Mouse (Mus musculus): ENCODE results near the gene Raf1. TPM values are rescaled to one million over a fixed set of nuclear protein-coding genes. Genes with fewer than 3 reads are reported as not detected.
A peak's percentile ranks its signal among the peaks of the same experiment; 100 is the strongest.

Gene Raf1
- polyA plus RNA-seq, 2 experiments: 37.9 to 41.5 TPM

GRCm38 (mm10) chr6:115711261-115711660, 34.8 kb upstream of the Raf1 start:
- no peak for ATAC-seq (ENCODE audit: insufficient read depth)
- Histone ChIP-seq H3K27me3 (ENCODE audit: control insufficient read depth, insufficient read depth, low read length) (no peaks in the 10 kb centered on the region), H3K9ac (replicated peaks) (no peak overlapping the region), H3K4me2 (ENCODE audit: low read depth) (no peak overlapping the region), H3K27ac (no peak overlapping the region), H3K4me3 (ENCODE audit: insufficient read depth in 1 of 2, low read depth in 2 of 2, low read length in 2 of 2) (no peak overlapping the region), H3K36me3 (replicated peaks; ENCODE audit: control insufficient read depth, insufficient read depth, low read depth) (no peaks in the 10 kb centered on the region), H3K4me1 (replicated peaks; ENCODE audit: control insufficient read depth in 2 of 2, insufficient read depth in 2 of 2, low read length in 1 of 2) (no peaks in the 10 kb centered on the region), H3K9me3 (ENCODE audit: control insufficient read depth, low read length) (no peaks in the 10 kb centered on the region)
- 66% methylated on average over 2 of the region's 3 CpGs for WGBS (ENCODE audit: insufficient replicate concordance)
- no peak for DNase-seq (ENCODE audit: low read depth in 3 of 3, low spot score in 3 of 3)
- no peak for TF ChIP-seq EP300 (IDR thresholded peaks at IDR 0.05; ENCODE audit: low read depth)
- TF ChIP-seq CTCF (IDR thresholded peaks at IDR 0.05; ENCODE audit: low read depth): no peak

GRCm38 (mm10) chr6:115702901-115703300, 26.5 kb upstream of the Raf1 start:
- Histone ChIP-seq H3K4me3 (ENCODE audit: insufficient read depth in 1 of 2, low read depth in 2 of 2, low read length in 2 of 2) (no peak overlapping the region), H3K36me3 (replicated peaks; ENCODE audit: control insufficient read depth, insufficient read depth, low read depth) (no peaks in the 10 kb centered on the region), H3K4me1 (replicated peaks; ENCODE audit: control insufficient read depth in 2 of 2, insufficient read depth in 2 of 2, low read length in 1 of 2) (no peaks in the 10 kb centered on the region; a peak in 1 of 4 replicates), H3K9me3 (ENCODE audit: control insufficient read depth, low read length) (no peaks in the 10 kb centered on the region), H3K4me2 (ENCODE audit: low read depth) (no peak overlapping the region), H3K27ac (no peak overlapping the region), H3K9ac (replicated peaks) (no peak overlapping the region), H3K27me3 (ENCODE audit: control insufficient read depth, insufficient read depth, low read length) (no peaks in the 10 kb centered on the region)
- no peak for DNase-seq (ENCODE audit: low read depth in 3 of 3, low spot score in 3 of 3)
- ATAC-seq (ENCODE audit: insufficient read depth): no peak
- TF ChIP-seq CTCF (IDR thresholded peaks at IDR 0.05; ENCODE audit: low read depth) (no peak), EP300 (IDR thresholded peaks at IDR 0.05; ENCODE audit: low read depth) (no peak)
- 32% methylated on average over 5 of the region's 5 CpGs for WGBS (ENCODE audit: insufficient replicate concordance)

DNA sequence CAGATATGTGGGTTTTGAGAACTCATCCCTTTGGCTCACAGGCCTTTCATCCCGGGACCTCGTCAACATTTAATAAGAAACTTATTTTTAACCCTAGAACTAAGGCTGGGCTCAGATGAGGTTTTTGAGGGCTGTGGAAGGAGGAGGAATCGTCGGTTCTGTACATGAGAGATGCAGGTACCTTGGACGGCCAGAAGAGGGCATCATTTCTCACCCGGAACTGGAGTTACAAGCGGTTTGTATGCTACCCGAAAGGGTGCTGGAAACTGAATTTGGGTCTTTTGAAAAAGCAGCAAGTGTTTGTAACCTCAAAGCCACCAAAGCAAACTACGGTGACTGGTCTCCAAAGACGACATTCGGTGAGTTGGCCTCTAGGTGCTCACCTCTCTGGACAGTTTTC, 24.9 kb upstream of the Raf1 start:
- no peaks in the 10 kb centered on the region for H3K27me3 ChIP-seq (ENCODE audit: control insufficient read depth, insufficient read depth, low read length)
- WGBS (ENCODE audit: insufficient replicate concordance): 49% methylated on average over 11 of the region's 11 CpGs
- DNase-seq (ENCODE audit: low read depth in 3 of 3, low spot score in 3 of 3) (no peak), ATAC-seq (ENCODE audit: insufficient read depth) (no peak)
- H3K36me3 ChIP-seq (replicated peaks; ENCODE audit: control insufficient read depth, insufficient read depth, low read depth): no peaks in the 10 kb centered on the region
- H3K4me3 ChIP-seq (ENCODE audit: insufficient read depth in 1 of 2, low read depth in 2 of 2, low read length in 2 of 2): no peak overlapping the region
- H3K9ac ChIP-seq (replicated peaks): no peak overlapping the region
- H3K27ac ChIP-seq: no peak overlapping the region
- H3K4me1 ChIP-seq (replicated peaks; ENCODE audit: control insufficient read depth in 2 of 2, insufficient read depth in 2 of 2, low read length in 1 of 2): no peaks in the 10 kb centered on the region; a peak in 1 of 4 replicates
- H3K4me2 ChIP-seq (ENCODE audit: low read depth): no peak overlapping the region
- TF ChIP-seq EP300 (IDR thresholded peaks at IDR 0.05; ENCODE audit: low read depth) (no peak), CTCF (IDR thresholded peaks at IDR 0.05; ENCODE audit: low read depth) (peak; percentile 68)
- H3K9me3 ChIP-seq (ENCODE audit: control insufficient read depth, low read length): no peaks in the 10 kb centered on the region

- Histone ChIP-seq H3K36me3 (replicated peaks; ENCODE audit: control insufficient read depth, insufficient read depth, low read depth) (no peaks in the 10 kb centered on the region), H3K4me1 (replicated peaks; ENCODE audit: control insufficient read depth in 2 of 2, insufficient read depth in 2 of 2, low read length in 1 of 2) (no peaks in the 10 kb centered on the region; a peak in 1 of 4 replicates), H3K27ac (no peak overlapping the region), H3K9ac (replicated peaks) (no peak overlapping the region), H3K4me2 (ENCODE audit: low read depth) (no peak overlapping the region), H3K9me3 (ENCODE audit: control insufficient read depth, low read length) (no peaks in the 10 kb centered on the region), H3K27me3 (ENCODE audit: control insufficient read depth, insufficient read depth, low read length) (no peaks in the 10 kb centered on the region), H3K4me3 (ENCODE audit: insufficient read depth in 1 of 2, low read depth in 2 of 2, low read length in 2 of 2) (no peak overlapping the region)
- WGBS (ENCODE audit: insufficient replicate concordance): 65% methylated on average over 1 of the region's 1 CpGs
- no peak for DNase-seq (ENCODE audit: low read depth in 3 of 3, low spot score in 3 of 3)
- TF ChIP-seq CTCF (IDR thresholded peaks at IDR 0.05; ENCODE audit: low read depth): no peak
- TF ChIP-seq EP300 (IDR thresholded peaks at IDR 0.05; ENCODE audit: low read depth): no peak
- no peak for ATAC-seq (ENCODE audit: insufficient read depth)
Observed at GRCm38 (mm10) chr6:115700778-115701177, 24.3 kb upstream of the Raf1 start.

- no peak for TF ChIP-seq EP300 (IDR thresholded peaks at IDR 0.05; ENCODE audit: low read depth)
- TF ChIP-seq CTCF (IDR thresholded peaks at IDR 0.05; ENCODE audit: low read depth): peak; percentile 71
- H3K9ac ChIP-seq (replicated peaks): no peak overlapping the region
- no peak overlapping the region for H3K4me3 ChIP-seq (ENCODE audit: insufficient read depth in 1 of 2, low read depth in 2 of 2, low read length in 2 of 2)
- H3K36me3 ChIP-seq (replicated peaks; ENCODE audit: control insufficient read depth, insufficient read depth, low read depth): no peaks in the 10 kb centered on the region
- no peak overlapping the region for H3K4me2 ChIP-seq (ENCODE audit: low read depth)
- H3K27me3 ChIP-seq (ENCODE audit: control insufficient read depth, insufficient read depth, low read length): no peaks in the 10 kb centered on the region
- ATAC-seq (ENCODE audit: insufficient read depth) (no peak), DNase-seq (ENCODE audit: low read depth in 3 of 3, low spot score in 3 of 3) (no peak)
- no peak overlapping the region for H3K27ac ChIP-seq
- no peaks in the 10 kb centered on the region for H3K9me3 ChIP-seq (ENCODE audit: control insufficient read depth, low read length)
- WGBS (ENCODE audit: insufficient replicate concordance): 62% methylated on average over 4 of the region's 4 CpGs
- H3K4me1 ChIP-seq (replicated peaks; ENCODE audit: control insufficient read depth in 2 of 2, insufficient read depth in 2 of 2, low read length in 1 of 2): no peaks in the 10 kb centered on the region; a peak in 1 of 4 replicates
Observed at GRCm38 (mm10) chr6:115698699-115699098, 22.3 kb upstream of the Raf1 start.
